Mouse (Mus musculus) mouse embryonic stem cell (cell line): ENCODE measurements around the gene Slc15a1.

ENCODE experiments used
- in situ Hi-C, 2 experiments: fragments of 300-500 bp; cut with MboI; formaldehyde crosslinking; loops; 1 replicate in 1 of 2; 3 replicates in 1 of 2; pipeline ENCODE4 v1.14.3; 2019 to 2020; ENCODE audit warnings: low sequenced_read_pairs in 2 of 2, low pct_unique_long_range_greater_than_20kb in 1 of 2, mixed read lengths in 1 of 2; ENCODE audit not compliant: unreplicated experiment in 1 of 2

Gene Slc15a1

DNA sequence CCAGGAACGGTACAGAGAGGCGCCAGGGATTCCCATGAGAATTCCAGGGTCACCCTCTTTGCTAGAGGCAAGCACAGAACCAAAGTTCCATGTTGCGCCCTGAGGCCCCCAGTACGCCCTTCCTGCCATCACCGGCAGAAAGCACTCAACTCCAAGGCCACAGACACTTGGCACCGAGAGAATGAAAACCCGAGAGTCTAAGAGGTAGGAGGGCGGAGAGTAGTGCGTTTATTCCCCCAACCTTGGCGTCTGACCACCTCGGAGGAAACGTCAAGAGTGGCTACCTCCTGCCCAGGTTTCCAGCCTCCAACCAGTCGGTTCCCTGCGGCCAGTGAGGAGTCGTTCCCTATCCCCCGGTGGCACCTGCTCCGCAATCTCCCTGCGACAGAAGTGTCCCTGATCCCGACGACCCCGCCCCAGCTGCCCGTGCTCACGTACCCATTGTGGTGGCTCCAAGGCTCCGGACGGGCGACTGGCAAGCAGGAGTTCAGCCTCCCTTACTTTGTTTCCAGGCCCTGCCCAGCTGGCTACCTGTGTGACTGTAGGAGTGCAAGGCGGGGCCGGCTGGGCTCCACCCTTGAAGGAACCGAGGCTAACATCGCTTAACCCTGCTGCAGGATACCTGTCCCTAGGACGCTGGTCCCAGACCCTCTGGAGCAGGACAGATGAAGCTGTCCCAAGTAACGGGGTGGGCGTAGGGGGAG is at the start of gene Slc15a1:
TSS of gene Slc15a1 (minus strand) at position 472 of the 704 bp plus-strand sequence.
- in situ Hi-C loops: no loop called here

DNA sequence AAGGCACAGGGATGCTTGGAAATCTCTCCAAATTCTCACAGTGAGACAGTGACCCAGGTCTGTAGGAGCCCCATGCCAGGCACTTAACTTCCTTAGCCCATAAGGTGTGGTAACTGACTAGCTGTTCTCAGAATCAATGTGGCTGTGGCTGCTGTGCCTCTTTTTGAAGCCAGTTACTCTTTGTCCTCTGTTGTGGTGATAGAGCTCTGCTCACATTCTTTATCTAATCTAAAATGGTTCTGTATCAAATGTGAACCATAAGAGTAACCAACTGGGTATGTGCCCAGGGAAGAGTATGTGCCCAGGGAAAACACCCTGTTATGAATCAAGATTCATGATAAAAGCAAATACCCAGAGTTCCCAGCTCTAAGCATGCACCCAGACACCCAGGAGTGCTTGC is 48.7 kb upstream of the Slc15a1 start:
- in situ Hi-C loops: no loop called here

DNA sequence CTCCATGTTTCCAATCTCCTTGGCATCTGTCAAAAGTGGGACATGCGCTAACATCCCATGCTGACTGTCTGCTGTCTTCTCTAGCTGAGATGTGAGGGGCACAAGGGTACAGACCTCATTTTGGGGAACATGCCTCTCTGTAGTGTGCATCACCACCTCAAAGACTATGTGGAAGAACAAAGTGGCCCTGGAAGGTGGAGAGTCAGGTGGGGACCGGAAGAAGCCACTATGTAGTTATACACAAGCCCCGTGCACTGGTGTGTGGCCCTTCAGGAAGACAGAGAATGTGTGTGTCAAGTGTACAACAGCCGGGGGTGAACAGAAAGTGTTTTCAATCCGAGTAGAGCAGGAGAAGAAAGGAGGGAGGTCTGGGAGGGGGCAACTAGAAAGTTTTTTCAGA is 47.5 kb upstream of the Slc15a1 start:
- in situ Hi-C loops: no loop called here

DNA sequence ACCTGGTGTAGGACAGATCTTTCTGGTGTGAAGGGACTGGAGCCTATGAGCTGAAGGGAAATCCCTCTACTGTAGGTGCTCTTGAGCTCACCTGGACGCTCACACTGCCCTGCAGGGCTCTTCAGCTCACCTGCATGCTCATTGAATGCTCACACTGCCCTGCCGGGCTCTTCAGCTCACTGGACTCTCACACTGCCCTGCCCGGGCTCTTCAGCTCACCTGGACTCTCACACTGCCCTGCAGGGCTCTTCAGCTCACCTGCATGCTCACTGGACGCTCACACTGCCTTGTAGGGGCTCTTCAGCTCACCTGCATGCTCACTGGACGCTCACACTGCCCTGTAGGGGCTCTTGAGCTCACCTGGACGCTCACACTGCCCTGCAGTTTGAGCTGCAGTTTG is 44.8 kb upstream of the Slc15a1 start:
- in situ Hi-C loops: no loop called here

DNA sequence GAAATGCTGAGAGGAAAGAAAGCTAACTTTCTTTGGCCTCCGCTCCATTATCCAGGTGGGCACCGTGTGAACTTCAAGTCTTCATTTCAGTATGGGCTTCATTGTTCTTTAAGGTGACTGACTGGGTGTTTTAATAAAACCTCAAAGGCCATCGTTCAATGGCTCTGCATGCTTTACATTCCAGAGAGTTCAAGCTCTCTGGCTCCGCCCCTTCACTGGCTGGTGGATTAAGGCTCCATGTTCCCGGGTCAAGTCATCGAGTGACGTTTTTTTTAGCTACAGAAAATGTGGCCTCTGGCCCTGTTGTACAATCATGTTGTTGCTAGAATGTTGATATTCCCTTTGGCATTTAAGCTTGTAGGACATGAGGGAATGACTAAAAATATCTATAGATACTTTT is 42.7 kb upstream of the Slc15a1 start:
- in situ Hi-C loops: no loop called here

DNA sequence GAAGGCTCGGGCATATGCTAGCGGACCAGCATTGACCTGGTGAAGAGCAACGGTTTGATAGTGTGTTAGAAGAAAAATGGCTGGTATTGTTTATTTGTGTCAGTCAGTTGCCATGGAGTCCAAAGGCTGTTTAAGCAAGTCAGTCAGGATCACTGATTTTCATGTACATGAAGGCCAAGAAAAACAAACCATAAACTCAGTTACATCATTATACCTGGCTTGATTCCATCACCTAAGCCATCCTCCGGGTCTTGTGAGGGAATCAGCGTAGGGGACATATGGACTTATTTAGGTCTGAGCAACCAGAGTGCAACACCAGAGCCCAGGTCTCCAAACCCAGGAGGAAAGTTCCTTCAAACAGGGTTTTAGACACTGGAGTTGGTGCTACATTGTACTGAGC is 41.6 kb upstream of the Slc15a1 start:
- in situ Hi-C loops: no loop called here

DNA sequence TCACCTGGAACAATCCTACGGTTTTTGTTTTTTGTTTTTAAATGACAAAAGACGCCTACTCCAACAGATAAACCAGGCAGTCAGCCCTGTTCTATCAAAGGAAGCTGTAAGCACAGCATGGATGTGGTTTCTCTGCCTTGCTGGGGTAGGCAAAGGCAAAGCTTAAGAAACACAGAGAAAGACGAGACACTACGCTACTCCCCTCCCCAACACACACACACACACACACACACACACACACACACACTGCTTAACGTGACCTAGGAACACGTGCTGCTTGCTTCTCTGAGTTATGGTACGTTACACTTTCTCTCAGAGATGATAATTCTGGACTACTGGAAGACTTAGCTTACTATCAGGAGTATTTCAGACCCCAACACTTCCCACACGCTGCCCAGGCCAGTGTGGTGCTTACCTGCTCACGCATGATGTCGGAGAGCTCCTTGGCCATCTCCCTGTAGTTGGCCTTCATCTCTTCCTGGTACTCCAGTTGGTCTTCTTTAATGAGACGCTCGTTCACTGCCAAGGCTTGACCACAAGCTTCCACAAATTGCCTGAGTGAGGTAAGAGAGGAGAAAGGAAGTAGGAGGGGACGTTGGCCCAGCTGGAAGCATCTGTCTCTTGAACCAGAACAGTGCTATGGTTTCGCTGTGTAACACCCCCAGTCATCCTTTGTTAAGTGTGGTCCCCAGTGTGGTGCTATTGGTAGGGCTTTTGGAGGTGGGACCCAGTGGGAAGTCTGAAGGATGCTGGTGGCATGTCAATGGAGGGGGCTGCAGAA is 40.7 kb upstream of the Slc15a1 start:
- in situ Hi-C loops: no loop called here

DNA sequence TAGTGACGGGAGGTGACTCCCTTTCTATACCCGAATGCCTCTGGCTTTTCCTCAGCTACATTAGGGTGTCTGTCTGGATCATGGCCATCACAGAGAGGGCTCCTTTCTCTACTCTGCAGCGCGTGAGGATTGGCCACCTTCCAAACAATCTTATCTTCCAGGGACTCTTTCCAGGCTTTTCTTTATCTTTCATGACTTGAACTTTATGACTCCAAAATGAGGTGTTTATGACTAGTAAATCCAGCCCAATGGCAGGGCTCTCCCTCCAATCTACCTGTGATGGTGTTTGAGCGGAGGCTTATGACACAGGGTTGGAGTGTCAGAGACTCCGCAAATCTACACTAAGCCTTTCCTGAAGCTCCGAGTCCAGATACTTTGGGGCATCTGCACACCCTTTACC is 36.2 kb upstream of the Slc15a1 start:
- in situ Hi-C loops: no loop called here

DNA sequence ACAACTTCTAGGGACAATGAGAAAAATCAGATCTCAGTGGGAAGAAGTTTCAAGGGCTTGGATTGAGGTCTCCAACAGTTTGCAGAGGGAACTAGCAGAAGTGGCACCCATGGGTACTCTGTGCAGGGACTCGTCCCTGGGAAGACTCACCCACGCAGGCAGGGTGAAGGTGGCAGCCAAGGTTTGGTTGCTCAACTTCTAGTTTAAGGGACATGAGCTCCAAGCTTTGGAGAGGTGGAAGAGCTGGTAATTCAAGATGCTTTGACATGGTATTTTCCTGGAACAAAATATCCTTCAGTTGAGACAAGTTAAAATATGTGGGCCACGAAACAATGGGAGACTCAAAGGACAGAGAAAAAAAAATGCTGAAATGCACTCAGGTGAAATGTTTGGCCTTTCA is 29.4 kb upstream of the Slc15a1 start:
- in situ Hi-C loops: no loop called here

DNA sequence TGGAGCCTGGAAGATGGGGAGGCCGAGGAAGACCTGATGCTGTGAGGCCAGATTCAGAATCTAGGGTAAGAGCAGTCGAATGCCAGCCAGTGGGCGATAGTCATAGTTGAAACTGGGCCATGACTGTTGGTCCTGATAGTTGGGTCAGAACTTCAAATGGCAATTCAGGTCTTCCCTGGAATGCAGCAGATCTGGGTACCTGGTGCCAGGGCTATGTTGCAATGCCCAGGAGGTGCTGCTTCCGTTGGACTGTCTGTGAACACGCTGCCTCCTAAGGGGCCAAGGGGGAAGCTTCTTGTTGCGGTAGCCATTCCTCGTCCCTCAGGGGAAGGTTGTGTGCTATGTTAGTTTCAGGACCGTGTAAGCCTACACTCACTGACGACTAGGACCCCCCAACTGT is 25.8 kb upstream of the Slc15a1 start:
- in situ Hi-C loops: no loop called here

DNA sequence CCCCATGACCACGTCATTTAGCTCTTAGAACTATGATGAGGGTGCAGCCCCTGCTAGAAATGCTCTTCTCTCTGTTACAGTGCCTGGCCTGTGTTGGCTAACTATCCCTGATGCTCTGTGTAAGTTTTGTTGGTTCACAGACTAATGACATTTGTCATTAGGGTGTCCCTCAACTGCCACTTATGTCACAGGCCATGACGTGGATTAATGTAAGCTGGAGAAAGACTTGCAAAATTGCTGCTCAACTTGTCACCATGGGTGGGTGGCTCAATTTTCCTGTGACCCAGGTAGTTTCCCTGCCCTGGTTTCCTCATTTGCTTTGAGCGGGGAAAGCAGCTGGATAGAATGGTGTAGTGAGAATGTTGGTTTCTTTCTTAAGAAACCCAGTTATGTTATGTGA is 22.8 kb upstream of the Slc15a1 start:
- in situ Hi-C loops: no loop called here

DNA sequence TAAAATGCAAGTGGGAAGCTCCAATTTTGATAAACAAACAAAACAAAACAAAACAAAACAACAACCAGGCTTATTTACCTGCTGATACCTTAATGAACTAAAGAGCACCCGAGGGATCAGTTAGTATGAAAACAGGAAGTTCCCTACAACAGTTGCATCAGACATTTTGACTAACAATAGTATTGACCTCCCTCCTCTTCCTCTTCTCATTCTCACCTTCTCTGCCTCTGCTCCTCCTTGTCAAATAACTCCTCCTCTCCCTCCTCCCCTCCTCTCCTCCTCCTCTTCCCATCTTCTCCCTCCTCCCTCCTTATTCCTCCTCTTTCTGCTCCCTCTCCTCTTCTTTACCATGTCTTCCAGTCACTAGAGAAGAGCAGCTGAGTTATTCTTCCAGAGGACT is 22.1 kb upstream of the Slc15a1 start:
- in situ Hi-C loops: no loop called here

DNA sequence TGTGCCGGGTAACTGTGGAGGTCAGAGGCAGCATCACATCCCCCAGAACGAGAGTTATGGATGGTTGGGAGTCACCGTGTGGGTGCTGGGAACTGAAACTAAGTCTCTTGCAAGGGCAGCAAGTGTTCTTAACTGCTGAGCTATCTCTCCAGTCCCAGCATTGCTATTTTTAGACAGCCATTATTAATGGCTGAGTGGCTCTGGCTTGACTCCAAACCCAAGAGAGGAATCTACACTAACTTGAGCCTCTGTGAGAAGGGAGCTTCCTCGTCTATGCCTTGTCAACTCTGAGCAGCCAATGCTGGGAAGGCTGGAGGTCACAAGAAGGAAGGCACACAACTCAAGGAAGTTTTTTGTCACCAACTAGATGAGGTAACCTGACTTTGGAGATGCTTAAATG is 16.7 kb upstream of the Slc15a1 start:
- in situ Hi-C loops: no loop called here

DNA sequence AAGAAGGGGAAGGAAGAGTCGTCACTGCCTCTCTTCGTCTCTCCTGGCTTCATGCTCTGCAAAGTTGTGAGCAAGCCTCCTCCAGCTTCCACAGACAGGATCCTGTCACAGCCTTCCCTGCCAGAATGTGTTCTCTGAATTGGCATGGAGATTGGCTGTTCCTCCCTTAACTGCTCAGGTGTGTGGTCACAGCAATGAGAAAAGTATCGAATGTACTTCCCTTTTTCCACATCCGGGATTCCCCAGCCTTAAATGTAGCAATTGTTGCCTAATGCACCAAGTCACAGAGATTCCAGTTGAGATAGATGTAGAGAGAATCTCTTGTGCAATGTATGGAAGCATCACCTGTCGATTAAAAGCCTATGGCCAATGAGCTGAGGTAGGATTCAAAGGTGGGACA is 11.8 kb upstream of the Slc15a1 start:
- in situ Hi-C loops: no loop called here

DNA sequence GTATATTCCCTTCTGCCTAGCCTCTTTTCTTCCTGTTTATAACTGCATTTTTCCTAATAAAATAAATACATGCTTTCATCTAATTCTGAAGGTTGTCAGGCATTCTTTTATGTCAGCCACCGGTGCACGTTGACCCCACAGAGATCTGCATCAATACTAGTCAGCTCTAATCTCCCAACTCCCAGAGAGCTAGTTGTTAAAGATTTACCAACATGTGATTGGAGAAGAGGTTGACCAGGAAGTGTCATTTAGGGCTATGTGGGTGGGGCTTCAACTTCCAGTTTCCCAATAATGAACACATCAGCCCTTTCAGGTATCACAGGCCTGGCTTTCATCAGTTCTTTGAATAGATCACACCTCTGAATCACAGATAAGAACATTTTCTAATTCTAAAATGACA is 3.9 kb upstream of the Slc15a1 start:
- in situ Hi-C loops: no loop called here

DNA sequence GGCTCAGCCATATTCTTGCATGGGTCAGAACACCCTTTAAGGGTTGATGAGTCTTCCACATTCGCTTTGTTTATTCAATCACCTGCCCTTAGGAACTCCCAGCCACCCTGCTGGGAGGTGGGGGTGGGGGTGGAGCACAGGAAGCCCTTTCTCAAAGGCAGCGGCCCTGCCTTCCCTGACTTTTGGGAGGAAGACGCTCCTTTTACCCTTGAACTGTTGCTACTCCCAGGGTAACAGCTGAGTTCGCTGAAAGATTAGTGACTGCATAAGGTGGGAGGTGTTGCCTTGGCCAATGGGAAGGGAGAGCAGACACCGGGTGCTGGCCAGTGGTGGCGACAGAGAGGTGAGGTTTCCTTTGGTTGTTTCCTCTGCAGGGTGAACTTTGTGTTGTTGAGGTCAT is 1.3 kb upstream of the Slc15a1 start:
- in situ Hi-C loops: no loop called here

DNA sequence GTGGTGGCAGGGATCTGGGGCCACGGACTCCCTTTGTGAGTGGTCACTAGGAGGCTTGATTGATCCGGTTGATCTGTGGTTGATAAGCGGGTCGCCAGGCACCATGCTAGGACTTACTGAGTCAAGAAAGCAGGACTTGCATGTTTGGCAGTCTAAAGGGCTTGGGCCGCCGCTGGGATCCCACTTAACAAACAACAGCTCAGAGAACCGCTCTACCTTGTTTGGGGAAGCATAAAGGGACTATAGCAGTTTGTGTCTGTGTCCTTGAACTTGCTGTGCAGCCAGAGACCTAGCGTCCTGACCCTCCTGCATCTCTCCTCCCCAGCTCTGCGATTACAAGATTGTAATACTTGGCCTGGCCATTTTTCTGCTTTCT is 421 bp upstream of the Slc15a1 start:
- in situ Hi-C loops: no loop called here

DNA sequence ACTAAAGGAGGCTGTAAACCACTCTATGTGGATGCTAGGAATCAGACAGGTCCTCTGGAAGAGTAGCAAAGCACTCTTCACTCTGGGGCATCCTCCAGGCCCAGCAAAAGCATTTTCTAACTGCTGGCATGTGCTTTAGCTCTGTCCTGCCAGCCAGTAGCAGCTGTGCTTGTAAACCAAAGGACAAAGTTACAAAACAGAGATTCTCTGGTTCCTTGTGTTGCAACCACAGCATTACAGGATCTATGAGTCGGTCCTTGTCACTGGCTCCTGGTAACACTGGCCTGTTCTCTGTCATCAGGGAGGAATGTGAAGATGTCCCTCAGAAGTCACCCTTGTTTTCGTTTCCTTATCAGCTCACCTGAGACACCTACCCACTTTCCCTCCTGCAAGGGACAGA is 4.5 kb downstream of the Slc15a1 start:
- in situ Hi-C loops: no loop called here

DNA sequence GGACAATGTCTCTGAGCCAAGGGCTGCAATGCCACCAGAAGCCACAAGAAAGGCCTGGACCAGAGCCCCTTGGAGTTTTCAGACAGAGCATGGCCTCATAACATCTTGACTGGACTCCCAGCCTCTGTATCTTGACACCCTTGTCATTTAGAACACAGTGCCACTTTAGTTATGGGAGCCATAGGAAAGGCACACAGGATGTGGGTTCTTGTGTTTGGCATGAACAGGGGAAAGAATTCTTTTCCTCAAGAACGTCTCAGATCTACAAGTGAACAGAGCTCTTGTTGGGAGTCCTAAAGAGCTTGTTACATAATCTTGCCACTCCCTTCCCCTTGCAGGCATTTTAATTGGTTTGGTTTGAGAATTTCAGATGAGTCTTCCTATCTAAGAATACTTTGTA is 5.3 kb downstream of the Slc15a1 start:
- in situ Hi-C loops: no loop called here

DNA sequence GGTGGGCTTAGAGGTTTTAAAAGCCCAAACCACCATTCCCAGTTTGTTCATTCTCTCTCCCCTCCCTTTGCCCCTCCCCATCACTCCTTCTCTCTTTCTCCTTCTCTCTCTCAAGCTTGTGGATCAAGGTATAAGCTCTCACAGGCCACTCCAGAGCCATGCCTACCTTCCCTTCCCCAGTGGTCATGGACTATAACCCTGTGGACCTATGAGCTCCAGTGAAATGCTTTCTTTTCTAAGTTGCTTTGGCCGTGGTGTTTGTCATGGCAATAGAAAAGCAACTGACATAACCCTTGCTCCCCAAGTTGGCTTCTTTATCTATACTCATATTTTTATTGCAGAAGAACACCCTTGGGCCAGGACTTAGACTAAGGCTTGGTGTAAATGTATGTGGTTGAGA is 7.3 kb downstream of the Slc15a1 start:
- in situ Hi-C loops: no loop called here
